Mouse (Mus musculus) thymus, adult 2 months (tissue): ENCODE data around the gene Hint2. TPM values are rescaled to one million over a fixed set of nuclear protein-coding genes. Genes with fewer than 3 reads are reported as not detected.

Experiments
- DNase-seq: peaks from one replicate; pipeline ENCODE4 v3.0.0; 2021
- H3K27ac ChIP-seq: fragments of 200-500 bp; 2 replicates; pipeline ENCODE4 v1.5.1; 2012; ENCODE audit warnings: low read length, control low read depth; ENCODE audit not compliant: control insufficient read depth, insufficient read depth
- H3K27me3 ChIP-seq: fragments of 200-500 bp; 2 replicates; pipeline ENCODE4 v1.6.1; 2012; ENCODE audit warnings: mild to moderate bottlenecking, low read length, moderate library complexity, mixed read lengths; ENCODE audit not compliant: control insufficient read depth, insufficient read depth
- H3K36me3 ChIP-seq: fragments of 200-500 bp; 2 replicates; pipeline ENCODE4 v1.6.1; 2012; ENCODE audit warnings: mild to moderate bottlenecking, low read length, moderate library complexity; ENCODE audit not compliant: control insufficient read depth, insufficient read depth
- H3K4me1 ChIP-seq: fragments of 200-500 bp; replicated peaks from 2 replicates; pipeline ENCODE4 v1.6.1; 2012; ENCODE audit warnings: low read length; ENCODE audit not compliant: control insufficient read depth, insufficient read depth
- H3K4me3 ChIP-seq: fragments of 200-500 bp; 2 replicates; pipeline ENCODE4 v1.5.1; 2012; ENCODE audit warnings: mild to moderate bottlenecking, low read length, control low read depth, moderate library complexity; ENCODE audit not compliant: control insufficient read depth, insufficient read depth
- CTCF ChIP-seq: fragments of 200-500 bp; IDR thresholded peaks from 2 replicates; pipeline ENCODE4 v1.5.1; 2012; ENCODE audit warnings: mild to moderate bottlenecking, control low read depth, low read length, moderate library complexity, borderline replicate concordance; ENCODE audit not compliant: control insufficient read depth, poor library complexity, insufficient read depth; ENCODE audit errors: extremely low read depth
- POLR2A ChIP-seq: fragments of 200-500 bp; IDR thresholded peaks from 2 replicates; pipeline ENCODE4 v1.6.1; 2012; ENCODE audit warnings: mild to moderate bottlenecking, low read length, control low read depth, moderate library complexity; ENCODE audit not compliant: control insufficient read depth, poor library complexity, insufficient read depth; ENCODE audit errors: extremely low read depth
- WGBS: fragments of 180-500 bp; shearing (Covaris S2); methylation state at CpG from one replicate; pipeline ENCODE4 v1.1.7; 2018; 5-methylcytosine and 5-hydroxymethylcytosine counted together
- polyA plus RNA-seq: library from polyadenylated mRNA; depleted of rRNA; stranded (reverse); fragments of >200 nt; gene quantifications from 2 replicates; pipeline ENCODE4 v1.2.3, GENCODE M21; 2012

The Hint2 gene
- polyA plus RNA-seq, 1 experiment = 41.5 TPM

GRCm38 (mm10) chr4:43694439-43695248 is 38.4 kb upstream of the Hint2 start:
- Histone ChIP-seq H3K27ac (no peak overlapping the region), H3K4me1 (no peaks in the 10 kb centered on the region), H3K4me3 (no peak overlapping the region), H3K36me3 (no peaks in the 10 kb centered on the region), H3K27me3 (no peaks in the 10 kb centered on the region)
- TF ChIP-seq POLR2A (no peak), CTCF (no peak)
- DNase-seq = no peak
- WGBS = 81% methylated on average over 1 of the region's 1 CpGs

DNA sequence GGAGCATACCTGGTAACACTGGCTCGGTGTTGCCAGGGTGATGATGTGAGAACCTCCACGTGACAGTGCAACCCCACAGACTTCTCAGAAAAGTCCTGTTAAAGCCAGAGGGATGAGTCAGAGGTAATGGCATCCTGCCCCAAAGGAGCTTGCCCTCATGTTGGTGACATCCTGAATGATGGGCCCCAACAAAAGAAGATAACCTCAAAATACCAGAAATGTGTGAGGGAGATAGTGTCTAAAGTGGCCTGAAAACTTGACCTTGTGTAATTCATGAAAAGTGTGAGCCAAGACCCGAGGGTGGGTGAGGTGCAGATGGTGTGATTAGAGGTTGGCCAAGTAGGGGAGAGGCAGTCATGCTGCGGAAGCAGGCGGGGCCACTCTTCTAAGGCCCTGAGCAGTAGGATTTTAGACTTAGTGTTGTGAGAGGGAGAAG is 37.6 kb upstream of the Hint2 start:
- no peak for TF ChIP-seq POLR2A
- no peak for TF ChIP-seq CTCF
- Histone ChIP-seq H3K27me3 (no peaks in the 10 kb centered on the region), H3K36me3 (no peaks in the 10 kb centered on the region), H3K27ac (no peak overlapping the region), H3K4me3 (no peak overlapping the region), H3K4me1 (no peaks in the 10 kb centered on the region)
- 63% methylated on average over 5 of the region's 5 CpGs for WGBS
- no peak for DNase-seq

- 73% methylated on average over 5 of the region's 5 CpGs for WGBS
- H3K36me3 ChIP-seq = no peaks in the 10 kb centered on the region
- no peaks in the 10 kb centered on the region for H3K27me3 ChIP-seq
- no peak for TF ChIP-seq POLR2A
- TF ChIP-seq CTCF = no peak
- H3K27ac ChIP-seq = no peak overlapping the region
- DNase-seq = no peak
- no peak overlapping the region for H3K4me3 ChIP-seq
- H3K4me1 ChIP-seq = no peaks in the 10 kb centered on the region
Measured at GRCm38 (mm10) chr4:43691026-43691425, 34.8 kb upstream of the Hint2 start.

- TF ChIP-seq POLR2A = no peak
- TF ChIP-seq CTCF = no peak
- 96% methylated on average over 17 of the region's 17 CpGs for WGBS
- H3K4me1 ChIP-seq = no peaks in the 10 kb centered on the region
- DNase-seq = no peak
- no peaks in the 10 kb centered on the region for H3K27me3 ChIP-seq
- H3K36me3 ChIP-seq = no peaks in the 10 kb centered on the region
- H3K27ac ChIP-seq = no peak overlapping the region
- H3K4me3 ChIP-seq = no peak overlapping the region
Measured at GRCm38 (mm10) chr4:43690021-43690420, 33.8 kb upstream of the Hint2 start.

DNA sequence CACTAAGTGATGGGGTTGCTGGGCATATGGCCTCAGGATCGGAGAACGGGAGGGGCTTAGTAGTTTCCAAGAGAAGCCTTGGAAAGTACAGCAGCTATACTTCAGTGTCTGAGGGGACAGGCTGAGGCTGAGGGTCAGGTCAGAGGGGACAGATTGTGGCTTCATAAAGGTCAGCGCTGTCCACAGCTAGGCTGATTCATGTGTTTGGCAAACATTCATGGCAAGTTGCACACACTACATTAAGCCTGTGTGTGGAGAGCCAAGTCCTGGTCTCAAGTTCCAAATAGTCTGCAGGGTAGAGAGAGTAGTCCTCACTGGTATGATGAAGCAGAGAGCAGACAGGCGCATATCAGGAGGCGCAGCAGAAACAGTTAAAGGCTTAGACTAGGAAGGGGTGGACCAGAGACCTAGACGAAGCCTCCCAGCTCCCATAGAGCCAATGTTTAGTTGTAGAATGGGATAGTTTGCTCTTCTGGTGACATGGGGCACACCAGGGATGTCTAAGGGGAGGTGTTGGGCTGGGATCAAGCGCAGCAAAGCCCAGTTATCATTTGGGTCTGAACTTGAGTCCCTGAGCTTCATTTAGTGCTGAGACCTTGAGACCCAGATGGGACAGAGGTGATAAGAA is 23.3 kb upstream of the Hint2 start:
- WGBS = 97% methylated on average over 7 of the region's 7 CpGs

GRCm38 (mm10) chr4:43678541-43678940 is 22.3 kb upstream of the Hint2 start:
- Histone ChIP-seq H3K27me3 (no peaks in the 10 kb centered on the region), H3K36me3 (no peaks in the 10 kb centered on the region), H3K4me1 (no peaks in the 10 kb centered on the region), H3K4me3 (no peak overlapping the region), H3K27ac (no peak overlapping the region)
- 94% methylated on average over 6 of the region's 6 CpGs for WGBS
- DNase-seq = no peak
- TF ChIP-seq POLR2A = no peak
- no peak for TF ChIP-seq CTCF

More for the DNA sequence above, 23.3 kb upstream of the Hint2 start:
- Histone ChIP-seq H3K36me3 (no peaks in the 10 kb centered on the region), H3K4me3 (no peak overlapping the region), H3K4me1 (no peaks in the 10 kb centered on the region), H3K27ac (no peak overlapping the region), H3K27me3 (no peaks in the 10 kb centered on the region)
- no peak for DNase-seq
- TF ChIP-seq POLR2A = no peak
- TF ChIP-seq CTCF = no peak

- no peak for DNase-seq
- Histone ChIP-seq H3K4me1 (no peaks in the 10 kb centered on the region), H3K27ac (no peak overlapping the region), H3K4me3 (no peak overlapping the region), H3K27me3 (no peaks in the 10 kb centered on the region), H3K36me3 (no peaks in the 10 kb centered on the region)
- 92% methylated on average over 4 of the region's 4 CpGs for WGBS
- TF ChIP-seq CTCF (no peak), POLR2A (no peak)
Measured at GRCm38 (mm10) chr4:43675608-43676007, 19.3 kb upstream of the Hint2 start.
